Comparison of ENCODE assay signal across 28 mouse cellular contexts in the genomic region with DNA sequence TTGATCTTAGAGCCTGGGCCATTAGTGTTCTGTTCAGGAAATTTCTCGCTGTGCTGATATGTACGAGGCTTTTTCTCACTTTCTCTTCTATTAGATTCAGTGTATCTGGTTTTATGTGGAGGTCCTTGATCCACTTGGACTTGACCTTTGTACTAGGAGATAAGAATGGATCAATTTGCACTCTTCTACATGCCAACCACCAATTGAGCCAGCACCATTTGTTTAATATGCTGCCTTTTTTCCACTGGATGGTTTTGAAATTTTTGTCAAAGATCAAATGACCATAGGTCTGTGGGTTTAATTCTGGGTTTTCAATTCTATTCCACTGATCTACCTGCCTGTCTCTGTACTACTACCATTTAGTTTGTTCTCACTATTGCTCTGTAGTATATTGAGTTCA.
"Had no signal": no experiment of that assay in that cellular context is flagged by ENCODE, and none has a peak within 500 bp of the region (broad histone marks: within the 10 kb centered on the region; RNA-seq: fewer than 3 reads in every experiment).

No protein-coding gene starts in this region.

- H3K4me1 ChIP-seq: embryonic facial prominence, embryonic 10.5 days; embryonic facial prominence, embryonic 12.5 days; forebrain, embryonic 10.5 days; forebrain, embryonic 12.5 days; forebrain, embryonic 13.5 days; forebrain, embryonic 15.5 days had no signal

- H3K4me2 ChIP-seq: embryonic facial prominence, embryonic 12.5 days; embryonic facial prominence, embryonic 13.5 days; embryonic facial prominence, embryonic 15.5 days; forebrain, embryonic 12.5 days; forebrain, embryonic 13.5 days; forebrain, embryonic 15.5 days had no signal

- H3K27me3 ChIP-seq: embryonic facial prominence, embryonic 12.5 days; embryonic facial prominence, embryonic 13.5 days; embryonic facial prominence, embryonic 15.5 days; forebrain, embryonic 12.5 days; forebrain, embryonic 13.5 days; forebrain, embryonic 15.5 days had no signal

- H3K9ac ChIP-seq: embryonic facial prominence, embryonic 12.5 days; embryonic facial prominence, embryonic 13.5 days; embryonic facial prominence, embryonic 15.5 days; forebrain, embryonic 12.5 days; forebrain, embryonic 13.5 days; forebrain, embryonic 15.5 days; forebrain, postnatal 0 days had no signal

- H3K9me3 ChIP-seq: embryonic facial prominence, embryonic 10.5 days; embryonic facial prominence, embryonic 12.5 days; embryonic facial prominence, embryonic 13.5 days; embryonic facial prominence, embryonic 15.5 days; forebrain, embryonic 10.5 days; forebrain, embryonic 12.5 days; forebrain, embryonic 13.5 days; forebrain, embryonic 15.5 days had no signal

- H3K36me3 ChIP-seq: embryonic facial prominence, embryonic 10.5 days; embryonic facial prominence, embryonic 12.5 days; embryonic facial prominence, embryonic 13.5 days; embryonic facial prominence, embryonic 15.5 days; forebrain, embryonic 10.5 days; forebrain, embryonic 12.5 days; forebrain, embryonic 15.5 days had no signal

- H3K27ac ChIP-seq: embryonic facial prominence, embryonic 10.5 days; embryonic facial prominence, embryonic 12.5 days; embryonic facial prominence, embryonic 13.5 days; embryonic facial prominence, embryonic 15.5 days; forebrain, embryonic 10.5 days; forebrain, embryonic 12.5 days; forebrain, embryonic 13.5 days; forebrain, embryonic 15.5 days; gastrocnemius, adult 2 months; heart, adult 2 months had no signal

- DNase-seq: cerebellum, adult 8-10 months; cerebellum, adult 9-10 months; cerebellum, adult 9-11 months; cerebellum, postnatal 10 days; cerebellum, postnatal 14 days; cerebellum, postnatal 25 days; cerebellum, postnatal 36 days; embryo, embryonic 11 days; forebrain, postnatal 0 days; gastrocnemius, adult 2 months; gastrocnemius, postnatal 10 days; gastrocnemius, postnatal 14 days; gastrocnemius, postnatal 25 days; gastrocnemius, postnatal 36 days; heart, adult 11 months; heart, adult 18-20 months; heart, adult 2 months had no signal

- H3K4me3 ChIP-seq: embryonic facial prominence, embryonic 10.5 days; embryonic facial prominence, embryonic 12.5 days; embryonic facial prominence, embryonic 13.5 days; embryonic facial prominence, embryonic 15.5 days; erythroblast, embryonic 14.5 days; forebrain, embryonic 10.5 days; forebrain, embryonic 12.5 days; forebrain, embryonic 13.5 days; forebrain, embryonic 15.5 days; gastrocnemius, adult 2 months; heart, adult 2 months had no signal

- ATAC-seq: forebrain, embryonic 13.5 days; forebrain, embryonic 14.5 days; forebrain, embryonic 15.5 days; forebrain, embryonic 16.5 days; forebrain, postnatal 0 days had no signal
